Mouse (Mus musculus) adrenal gland (tissue): ENCODE data around the gene Hnrnph2.

Experiments
- intact Hi-C: fragments of 180-260 bp; cut with DNase I; formaldehyde crosslinking; loops from one replicate; pipeline ENCODE4 v1.15.1; 2025

Hnrnph2 gene

GRCm38 (mm10) chrX:134612285-134612959 lies 11.4 kb downstream of the Hnrnph2 start:
- intact Hi-C loops: loop anchor here (10.0 kb wide), 1 partner anchor 112 kb away; no protein-coding TSS in a partner anchor

- intact Hi-C loops: loop anchor here (10.0 kb wide), 1 partner anchor 110 kb away; no protein-coding TSS in a partner anchor
Measured at GRCm38 (mm10) chrX:134614306-134614705, 13.3 kb downstream of the Hnrnph2 start.

- intact Hi-C loops: loop anchor here (10.0 kb wide), 1 partner anchor 105 kb away; no protein-coding TSS in a partner anchor
Measured at GRCm38 (mm10) chrX:134619695-134620094, 18.7 kb downstream of the Hnrnph2 start.

- intact Hi-C loops: no loop called here
Measured at GRCm38 (mm10) chrX:134620254-134620865, 19.4 kb downstream of the Hnrnph2 start.

- intact Hi-C loops: no loop called here
Measured at GRCm38 (mm10) chrX:134621685-134622084, 20.7 kb downstream of the Hnrnph2 start.

- intact Hi-C loops: no loop called here
Measured at GRCm38 (mm10) chrX:134623350-134623749, 22.4 kb downstream of the Hnrnph2 start.

- intact Hi-C loops: no loop called here
Measured at GRCm38 (mm10) chrX:134628200-134628599, 27.2 kb downstream of the Hnrnph2 start.

- intact Hi-C loops: no loop called here
Measured at GRCm38 (mm10) chrX:134632710-134633109, 31.7 kb downstream of the Hnrnph2 start.

- intact Hi-C loops: no loop called here
Measured at GRCm38 (mm10) chrX:134635111-134635510, 34.1 kb downstream of the Hnrnph2 start.

GRCm38 (mm10) chrX:134635860-134636259 lies 34.9 kb downstream of the Hnrnph2 start:
- intact Hi-C loops: no loop called here

GRCm38 (mm10) chrX:134641000-134641760 lies 40.2 kb downstream of the Hnrnph2 start:
- intact Hi-C loops: no loop called here

GRCm38 (mm10) chrX:134646338-134646737 lies 45.4 kb downstream of the Hnrnph2 start:
- intact Hi-C loops: no loop called here

- intact Hi-C loops: no loop called here
Measured at GRCm38 (mm10) chrX:134647421-134647820, 46.4 kb downstream of the Hnrnph2 start.

GRCm38 (mm10) chrX:134648031-134648692 lies 47.2 kb downstream of the Hnrnph2 start:
- intact Hi-C loops: no loop called here

GRCm38 (mm10) chrX:134652061-134652460 lies 51.1 kb downstream of the Hnrnph2 start:
- intact Hi-C loops: no loop called here
